Mouse (Mus musculus) neural tube, embryonic 13.5 days (tissue): ENCODE data around the gene Ociad1. TPM values are rescaled to one million over a fixed set of nuclear protein-coding genes. Genes with fewer than 3 reads are reported as not detected.

Experiments
- polyA plus RNA-seq: library from polyadenylated mRNA; unstranded; fragments of >200 nt; fragmentation: Nextera tagmentation; extraction: Ambion mirVana; gene quantifications from 2 replicates; pipeline ENCODE4 v1.2.1, GENCODE M21; 2015

The Ociad1 gene
- polyA plus RNA-seq, 1 experiment from 2014 or later: 310 TPM

Other genes with a start within 250 kb of the Ociad1 start
- 41.5 and 45.4 TPM in 2 replicates for gene Fryl, start 36.2 kb upstream of the Ociad1 start, polyA plus RNA-seq
- gene Ociad2, start 48.2 kb downstream of the Ociad1 start, polyA plus RNA-seq: 19.1 and 21.9 TPM in 2 replicates
- 0.32 and 0.33 TPM in 2 replicates for gene Cwh43, start 113.3 kb downstream of the Ociad1 start, polyA plus RNA-seq
- 49.7 and 56.6 TPM in 2 replicates for gene Dcun1d4, start 188.2 kb downstream of the Ociad1 start, polyA plus RNA-seq